Mouse (Mus musculus): ENCODE measurements at regions not wholly inside any gene's neighbourhood (a gene's known extent, or its start where the extent isn't known, plus 50 kb on each side); places are given as distances from the start of the nearest gene placed in this dataset.

- TF ChIP-seq EP300 (IDR thresholded peaks at IDR 0.05; ENCODE audit: insufficient read depth, low read depth, low read length) (no peak), POLR2A (IDR thresholded peaks at IDR 0.05; ENCODE audit: insufficient read depth, low read length) (no peak), CTCF (IDR thresholded peaks at IDR 0.05; ENCODE audit: low read depth, low read length) (no peak)
- Histone ChIP-seq H3K9ac (ENCODE audit: low read depth, poor library complexity, severe bottlenecking) (no peak overlapping the region), H3K36me3 (ENCODE audit: control insufficient read depth, insufficient read depth, low read length, poor library complexity, severe bottlenecking) (no peaks in the 10 kb centered on the region), H3K27ac (ENCODE audit: insufficient read depth, low read length) (no peak overlapping the region), H3K4me1 (ENCODE audit: control insufficient read depth, insufficient read depth, low read length) (peaks cover 1% of the 10 kb centered on the region), H3K9me3 (replicated peaks; ENCODE audit: control insufficient read depth, insufficient read depth, low read length, poor library complexity, severe bottlenecking) (no peaks in the 10 kb centered on the region), H3K27me3 (ENCODE audit: control insufficient read depth, insufficient read depth, low read length, poor library complexity, severe bottlenecking) (no peaks in the 10 kb centered on the region), H3K4me3 (ENCODE audit: low read depth, low read length) (no peak overlapping the region)
Observed at GRCm38 (mm10) chr9:61489147-61489546, 117.0 kb downstream of the Tle3 start.

GRCm38 (mm10) chr9:61487824-61488223 is 115.7 kb downstream of the Tle3 start:
- Histone ChIP-seq H3K4me1 (ENCODE audit: control insufficient read depth, insufficient read depth, low read length) (peaks cover 1% of the 10 kb centered on the region), H3K9ac (ENCODE audit: low read depth, poor library complexity, severe bottlenecking) (no peak overlapping the region), H3K27me3 (ENCODE audit: control insufficient read depth, insufficient read depth, low read length, poor library complexity, severe bottlenecking) (no peaks in the 10 kb centered on the region), H3K9me3 (replicated peaks; ENCODE audit: control insufficient read depth, insufficient read depth, low read length, poor library complexity, severe bottlenecking) (no peaks in the 10 kb centered on the region), H3K36me3 (ENCODE audit: control insufficient read depth, insufficient read depth, low read length, poor library complexity, severe bottlenecking) (no peaks in the 10 kb centered on the region), H3K4me3 (ENCODE audit: low read depth, low read length) (no peak overlapping the region), H3K27ac (ENCODE audit: insufficient read depth, low read length) (no peak overlapping the region)
- no peak for TF ChIP-seq POLR2A (IDR thresholded peaks at IDR 0.05; ENCODE audit: insufficient read depth, low read length)
- TF ChIP-seq EP300 (IDR thresholded peaks at IDR 0.05; ENCODE audit: insufficient read depth, low read depth, low read length): no peak
- TF ChIP-seq CTCF (IDR thresholded peaks at IDR 0.05; ENCODE audit: low read depth, low read length): no peak

- Histone ChIP-seq H3K4me3 (ENCODE audit: low read depth, low read length) (no peak overlapping the region), H3K36me3 (ENCODE audit: control insufficient read depth, insufficient read depth, low read length, poor library complexity, severe bottlenecking) (no peaks in the 10 kb centered on the region), H3K27ac (ENCODE audit: insufficient read depth, low read length) (no peak overlapping the region), H3K9me3 (replicated peaks; ENCODE audit: control insufficient read depth, insufficient read depth, low read length, poor library complexity, severe bottlenecking) (no peaks in the 10 kb centered on the region), H3K27me3 (ENCODE audit: control insufficient read depth, insufficient read depth, low read length, poor library complexity, severe bottlenecking) (no peaks in the 10 kb centered on the region), H3K4me1 (ENCODE audit: control insufficient read depth, insufficient read depth, low read length) (peaks cover 1% of the 10 kb centered on the region), H3K9ac (ENCODE audit: low read depth, poor library complexity, severe bottlenecking) (no peak overlapping the region)
- TF ChIP-seq CTCF (IDR thresholded peaks at IDR 0.05; ENCODE audit: low read depth, low read length) (no peak), POLR2A (IDR thresholded peaks at IDR 0.05; ENCODE audit: insufficient read depth, low read length) (no peak), EP300 (IDR thresholded peaks at IDR 0.05; ENCODE audit: insufficient read depth, low read depth, low read length) (no peak)
Observed at GRCm38 (mm10) chr9:61487146-61487545, 115.0 kb downstream of the Tle3 start.

GRCm38 (mm10) chr9:61484391-61484790 is 112.2 kb downstream of the Tle3 start:
- Histone ChIP-seq H3K27ac (ENCODE audit: insufficient read depth, low read length) (no peak overlapping the region), H3K27me3 (ENCODE audit: control insufficient read depth, insufficient read depth, low read length, poor library complexity, severe bottlenecking) (no peaks in the 10 kb centered on the region), H3K36me3 (ENCODE audit: control insufficient read depth, insufficient read depth, low read length, poor library complexity, severe bottlenecking) (no peaks in the 10 kb centered on the region), H3K4me3 (ENCODE audit: low read depth, low read length) (no peak overlapping the region), H3K9me3 (replicated peaks; ENCODE audit: control insufficient read depth, insufficient read depth, low read length, poor library complexity, severe bottlenecking) (no peaks in the 10 kb centered on the region), H3K9ac (ENCODE audit: low read depth, poor library complexity, severe bottlenecking) (no peak overlapping the region), H3K4me1 (ENCODE audit: control insufficient read depth, insufficient read depth, low read length) (peaks cover 1% of the 10 kb centered on the region)
- TF ChIP-seq CTCF (IDR thresholded peaks at IDR 0.05; ENCODE audit: low read depth, low read length) (no peak), POLR2A (IDR thresholded peaks at IDR 0.05; ENCODE audit: insufficient read depth, low read length) (no peak), EP300 (IDR thresholded peaks at IDR 0.05; ENCODE audit: insufficient read depth, low read depth, low read length) (no peak)

- H3K4me1 ChIP-seq (ENCODE audit: control insufficient read depth, insufficient read depth, low read length): peaks cover 2% of the 10 kb centered on the region
- H3K36me3 ChIP-seq (ENCODE audit: control insufficient read depth, insufficient read depth, low read length, poor library complexity, severe bottlenecking): no peaks in the 10 kb centered on the region
- no peak overlapping the region for H3K9ac ChIP-seq (ENCODE audit: low read depth, poor library complexity, severe bottlenecking)
- no peaks in the 10 kb centered on the region for H3K27me3 ChIP-seq (ENCODE audit: control insufficient read depth, insufficient read depth, low read length, poor library complexity, severe bottlenecking)
- H3K4me3 ChIP-seq (ENCODE audit: low read depth, low read length): no peak overlapping the region
- TF ChIP-seq CTCF (IDR thresholded peaks at IDR 0.05; ENCODE audit: low read depth, low read length) (no peak), POLR2A (IDR thresholded peaks at IDR 0.05; ENCODE audit: insufficient read depth, low read length) (no peak), EP300 (IDR thresholded peaks at IDR 0.05; ENCODE audit: insufficient read depth, low read depth, low read length) (peak; percentile 28; the same call in 1 of the 2 replicates)
- no peaks in the 10 kb centered on the region for H3K9me3 ChIP-seq (replicated peaks; ENCODE audit: control insufficient read depth, insufficient read depth, low read length, poor library complexity, severe bottlenecking)
- H3K27ac ChIP-seq (ENCODE audit: insufficient read depth, low read length): no peak overlapping the region
Observed at GRCm38 (mm10) chr9:61479626-61480025, 107.5 kb downstream of the Tle3 start.

GRCm38 (mm10) chr9:61478862-61479261 is 106.7 kb downstream of the Tle3 start:
- TF ChIP-seq CTCF (IDR thresholded peaks at IDR 0.05; ENCODE audit: low read depth, low read length): no peak
- H3K36me3 ChIP-seq (ENCODE audit: control insufficient read depth, insufficient read depth, low read length, poor library complexity, severe bottlenecking): no peaks in the 10 kb centered on the region
- no peaks in the 10 kb centered on the region for H3K9me3 ChIP-seq (replicated peaks; ENCODE audit: control insufficient read depth, insufficient read depth, low read length, poor library complexity, severe bottlenecking)
- H3K4me3 ChIP-seq (ENCODE audit: low read depth, low read length): no peak overlapping the region
- peaks cover 2% of the 10 kb centered on the region for H3K4me1 ChIP-seq (ENCODE audit: control insufficient read depth, insufficient read depth, low read length)
- no peak overlapping the region for H3K9ac ChIP-seq (ENCODE audit: low read depth, poor library complexity, severe bottlenecking)
- H3K27ac ChIP-seq (ENCODE audit: insufficient read depth, low read length): no peak overlapping the region
- no peaks in the 10 kb centered on the region for H3K27me3 ChIP-seq (ENCODE audit: control insufficient read depth, insufficient read depth, low read length, poor library complexity, severe bottlenecking)
